Mouse (Mus musculus): ENCODE results near the gene Acod1. TPM values are rescaled to one million over a fixed set of nuclear protein-coding genes. Genes with fewer than 3 reads are reported as not detected.

Acod1 gene
- total RNA-seq, 2 experiments from 2014 or later = 0.84 TPM; not detected in 1

DNA sequence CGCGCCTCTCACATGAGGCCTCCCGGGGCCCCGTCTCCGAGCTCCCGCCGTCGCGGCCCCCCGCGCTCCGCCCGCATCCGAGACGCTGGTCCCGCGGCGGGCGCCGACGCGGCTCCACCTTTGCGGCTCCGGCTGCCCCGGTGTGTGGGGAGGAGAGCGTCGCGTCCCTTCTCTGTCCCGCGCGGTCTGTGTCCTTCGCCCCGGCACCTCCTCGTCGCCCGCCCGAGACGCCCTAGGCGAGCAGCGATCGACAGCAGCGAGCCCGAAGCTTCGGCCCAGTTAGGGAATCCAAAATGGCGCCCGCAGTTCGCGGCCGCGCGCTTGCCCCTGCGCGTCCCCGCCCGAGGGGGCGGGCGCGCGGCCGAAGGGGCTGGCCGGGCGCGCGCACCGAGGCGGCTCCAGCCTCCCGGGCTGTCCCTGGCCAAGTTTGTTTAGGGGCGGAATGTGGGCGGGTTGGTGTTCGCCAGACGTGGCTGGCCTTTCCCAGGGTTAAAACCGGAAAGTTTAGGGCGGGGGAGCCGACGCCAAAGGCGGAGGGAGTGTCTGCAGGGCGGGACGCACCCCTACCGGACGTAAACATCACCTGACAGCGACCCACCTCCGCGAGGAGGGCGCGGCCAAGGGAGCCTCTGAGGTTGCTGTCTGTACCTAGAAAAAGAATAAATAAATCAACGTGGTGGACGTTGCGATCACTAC, 52.6 kb downstream of the Acod1 start, which contains the start of gene Fbxl3:
Gene Fbxl3, minus strand, starts transcription at position 329 of the 696 bp plus-strand sequence.
- peak; percentile 94 for ATAC-seq (replicated peaks; ENCODE audit: low FRiP score, poor library complexity, severe bottlenecking)

DNA sequence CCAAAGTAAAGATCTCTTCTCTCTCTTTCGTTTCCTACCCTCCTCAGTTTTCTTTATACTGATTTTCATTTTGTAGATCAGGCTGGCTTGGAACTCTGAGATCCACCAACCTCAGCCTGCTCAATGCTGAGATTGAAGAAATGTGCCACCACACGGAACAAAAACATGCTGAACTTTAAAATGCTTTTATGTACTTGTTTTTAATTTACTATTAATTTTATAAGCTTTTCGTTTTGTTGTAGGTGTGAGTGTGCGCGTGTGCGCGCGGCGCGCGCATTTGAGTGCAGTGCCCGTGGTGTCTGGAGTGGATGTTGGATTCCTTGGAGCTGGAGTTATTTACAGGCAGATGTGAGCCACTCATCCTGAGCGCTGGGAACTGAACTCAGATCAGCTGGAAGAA, 53.5 kb downstream of the Acod1 start:
- ATAC-seq (replicated peaks; ENCODE audit: low FRiP score, poor library complexity, severe bottlenecking) = no peak

DNA sequence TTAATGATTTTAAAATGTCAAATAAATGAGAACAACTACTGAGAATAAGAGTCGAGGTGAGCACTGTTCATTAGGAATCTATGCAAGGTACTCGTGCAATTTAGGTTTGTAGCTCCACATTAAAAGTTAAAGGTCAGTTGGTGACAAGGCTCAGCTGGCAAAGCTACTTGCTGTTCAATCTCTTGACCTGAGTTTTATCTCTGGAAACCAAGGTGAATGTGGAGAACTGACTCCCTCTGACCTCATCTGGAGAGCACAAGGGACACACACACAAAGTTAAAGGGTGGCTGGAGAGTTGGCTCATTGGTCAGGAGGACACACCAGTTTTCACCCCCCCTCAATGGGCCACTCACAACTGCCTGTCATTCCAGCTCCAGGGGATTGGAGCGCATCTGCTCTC, 54.4 kb downstream of the Acod1 start:
- no peak for ATAC-seq (replicated peaks; ENCODE audit: low FRiP score, poor library complexity, severe bottlenecking)

DNA sequence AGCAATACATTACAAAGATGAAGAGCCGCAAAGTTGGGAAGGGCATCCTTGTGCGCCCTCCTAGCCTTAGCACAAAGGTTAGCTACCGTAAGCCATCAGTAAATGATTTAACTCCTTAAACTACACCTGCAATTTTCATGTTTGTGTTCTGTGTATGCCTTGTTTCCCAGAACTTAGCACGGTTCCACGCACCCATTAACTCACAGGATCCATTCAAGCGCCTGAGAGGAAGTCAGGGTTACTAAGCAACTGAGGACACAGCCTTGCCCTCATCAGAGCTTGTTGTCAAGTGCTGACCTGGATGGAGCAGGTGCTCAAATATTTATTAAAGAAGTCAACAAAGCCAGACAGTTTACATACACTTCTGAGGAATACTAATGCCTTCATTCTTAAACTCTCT, 55.5 kb downstream of the Acod1 start:
- ATAC-seq (replicated peaks; ENCODE audit: low FRiP score, poor library complexity, severe bottlenecking) = no peak

DNA sequence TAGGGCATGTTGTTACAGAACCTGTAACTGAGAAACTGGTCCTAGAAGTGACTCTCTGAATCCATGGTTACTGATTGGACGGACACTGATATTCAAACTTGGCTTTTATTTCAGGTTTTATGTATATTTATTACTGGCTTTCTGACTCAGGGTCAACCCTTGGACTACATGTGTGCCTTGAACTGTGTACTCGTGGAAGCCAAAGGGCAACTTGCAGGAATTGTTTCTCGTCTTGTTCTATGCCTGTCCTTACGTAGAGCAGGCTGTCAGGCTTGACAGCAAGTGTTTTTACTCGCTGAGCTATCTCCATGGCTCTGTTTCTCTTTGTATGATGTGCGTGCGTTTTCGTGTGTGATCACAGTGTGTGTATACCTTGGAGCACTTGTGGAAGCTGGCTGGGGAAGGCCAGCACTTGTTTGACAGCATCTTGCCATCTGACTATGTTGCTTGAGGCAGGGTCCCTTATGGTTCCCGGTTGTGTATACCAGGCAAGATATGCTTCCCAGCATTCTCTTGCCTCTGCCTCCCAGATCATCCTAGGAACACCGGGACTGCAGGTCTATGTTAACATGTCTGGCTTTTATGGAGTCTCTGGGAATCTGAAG, 56.1 kb downstream of the Acod1 start:
- no peak for ATAC-seq (replicated peaks; ENCODE audit: low FRiP score, poor library complexity, severe bottlenecking)

Other genes starting within 250 kb of the Acod1 start
- gene Kctd12, start 64.3 kb upstream of the Acod1 start, total RNA-seq (2015; ENCODE audit: low replicate concordance) = 62.3 and 67.9 TPM in 2 replicates
- 19.2 and 20.5 TPM in 2 replicates for gene Kctd12, start 64.3 kb upstream of the Acod1 start, total RNA-seq (2017; ENCODE audit: low replicate concordance)
- gene Cln5, start 23.2 kb downstream of the Acod1 start, total RNA-seq (2015; ENCODE audit: low replicate concordance) = 14.4 and 17.6 TPM in 2 replicates
- 8.9 and 11.4 TPM in 2 replicates for gene Cln5, start 23.2 kb downstream of the Acod1 start, total RNA-seq (2017; ENCODE audit: low replicate concordance)
- 36.9 and 41.8 TPM in 2 replicates for gene Fbxl3, start 52.6 kb downstream of the Acod1 start, total RNA-seq (2015; ENCODE audit: low replicate concordance)
- gene Fbxl3, start 52.6 kb downstream of the Acod1 start, total RNA-seq (2017; ENCODE audit: low replicate concordance) = 65.7 and 103 TPM in 2 replicates